Mouse (Mus musculus) kidney, embryonic 14.5 days (tissue): Measurements from ENCODE around the gene Bnip1. TPM values are rescaled to one million over a fixed set of nuclear protein-coding genes. Genes with fewer than 3 reads are reported as not detected.

Experiments
- ATAC-seq: fragments of 200-750 bp; cut with Nextera tagmentation; 2 replicates; pipeline ENCODE4 v1.8.0; 2017; ENCODE audit warnings: moderate number of reproducible peaks, mild to moderate bottlenecking, moderate TSS enrichment, moderate library complexity; ENCODE audit not compliant: low FRiP score, low TSS enrichment
- H3K27ac ChIP-seq: fragments of 300-500 bp; sonication (generic); 2 replicates; pipeline ENCODE4 v1.5.1; 2014; ENCODE audit warnings: low read depth, mild to moderate bottlenecking, low read length, moderate library complexity, mixed read lengths
- H3K27me3 ChIP-seq: fragments of 300-500 bp; sonication (generic); 2 replicates; pipeline ENCODE4 v1.6.1; 2014; ENCODE audit warnings: mild to moderate bottlenecking, low read length; ENCODE audit not compliant: control insufficient read depth, insufficient read depth
- H3K36me3 ChIP-seq: fragments of 300-500 bp; sonication (generic); 2 replicates; pipeline ENCODE4 v1.6.1; 2014; ENCODE audit warnings: low read length, mixed read lengths; ENCODE audit not compliant: control insufficient read depth, insufficient read depth
- H3K4me1 ChIP-seq: fragments of 300-500 bp; sonication (generic); 2 replicates; pipeline ENCODE4 v1.6.1; 2014; ENCODE audit warnings: low read length, mixed read lengths; ENCODE audit not compliant: control insufficient read depth, insufficient read depth
- H3K4me2 ChIP-seq: fragments of 300-500 bp; sonication (generic); replicated peaks from 2 replicates; pipeline ENCODE4 v1.6.1; 2014; ENCODE audit warnings: low read depth, mild to moderate bottlenecking, low read length
- H3K4me3 ChIP-seq: fragments of 300-500 bp; sonication (generic); 2 replicates; pipeline ENCODE4 v1.5.1; 2014; ENCODE audit warnings: mild to moderate bottlenecking, low read length
- H3K9ac ChIP-seq: fragments of 300-500 bp; sonication (generic); 2 replicates; pipeline ENCODE4 v1.6.1; 2014; ENCODE audit warnings: low read depth, mild to moderate bottlenecking, low read length, moderate library complexity
- H3K9me3 ChIP-seq: fragments of 300-500 bp; sonication (generic); 2 replicates; pipeline ENCODE4 v1.6.1; 2016; ENCODE audit warnings: low read length; ENCODE audit not compliant: control insufficient read depth
- WGBS: fragments of 180-500 bp; shearing (Covaris S2); extraction: QIAGEN DNeasy Blood & Tissue Kit; methylation state at CpG from one replicate; pipeline ENCODE4 v1.1.7; 2014; 5-methylcytosine and 5-hydroxymethylcytosine counted together
- polyA plus RNA-seq: library from polyadenylated mRNA; unstranded; fragments of >200 nt; fragmentation: Nextera tagmentation; extraction: Ambion mirVana; gene quantifications from 2 replicates; pipeline ENCODE4 v1.2.1, GENCODE M21; 2014

Bnip1 gene
- polyA plus RNA-seq, 1 experiment from 2014 or later = 50.4 TPM

DNA sequence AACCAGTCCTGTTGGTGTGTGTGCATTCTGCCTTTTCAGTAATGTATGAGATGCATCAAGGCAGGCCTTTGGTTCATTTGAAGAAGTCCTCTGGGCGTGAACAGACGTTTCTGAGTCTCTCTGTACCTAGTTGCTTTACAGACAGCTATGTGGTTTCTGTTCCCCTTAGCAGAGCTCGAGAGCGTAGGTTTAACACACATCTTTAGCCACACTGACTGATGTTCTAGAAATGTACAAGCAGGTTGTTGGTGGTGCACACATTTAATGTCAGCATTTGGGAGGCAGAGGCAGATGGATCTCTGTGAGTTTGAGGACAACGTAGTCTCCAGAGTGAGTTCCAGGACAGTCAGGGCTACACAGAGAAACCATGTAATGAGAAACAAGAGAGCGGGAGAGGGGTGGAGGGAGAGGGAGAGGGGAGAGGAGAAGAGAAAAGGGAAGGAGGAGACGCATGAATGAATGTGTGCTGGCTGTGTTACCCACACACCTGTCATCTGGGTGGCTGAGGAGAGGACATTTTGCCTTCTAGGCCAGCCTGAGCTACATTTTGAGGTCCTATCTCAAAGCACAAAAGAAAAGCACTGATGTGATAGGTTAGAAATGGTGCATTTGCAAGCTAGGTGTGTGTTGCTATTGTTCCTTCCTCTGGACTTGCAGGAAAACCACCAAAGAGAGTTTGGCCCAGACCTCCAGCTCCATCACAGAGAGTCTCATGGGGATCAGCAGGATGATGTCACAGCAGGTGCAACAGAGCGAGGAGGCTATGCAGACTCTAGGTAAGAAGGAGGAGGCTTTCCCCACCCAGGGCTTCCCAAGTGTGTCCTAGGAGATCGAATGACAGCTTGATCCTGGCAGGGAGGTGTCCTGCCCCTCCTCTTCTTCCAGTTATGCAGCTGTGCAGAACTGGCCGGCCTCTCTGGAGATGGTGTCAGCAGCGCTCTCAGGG is 9.7 kb downstream of the Bnip1 start:
- H3K9ac ChIP-seq = no peak overlapping the region
- H3K4me1 ChIP-seq = no peaks in the 10 kb centered on the region
- 0 out of 2 replicates have a peak, but pooled peaks have one; percentile 55 for ATAC-seq
- 78% methylated on average over 11 of the region's 11 CpGs for WGBS
- H3K9me3 ChIP-seq = no peaks in the 10 kb centered on the region
- H3K4me2 ChIP-seq = no peak overlapping the region
- no peaks in the 10 kb centered on the region for H3K27me3 ChIP-seq
- no peak overlapping the region for H3K4me3 ChIP-seq
- H3K27ac ChIP-seq = no peak overlapping the region
- peaks cover 64% of the 10 kb centered on the region for H3K36me3 ChIP-seq

DNA sequence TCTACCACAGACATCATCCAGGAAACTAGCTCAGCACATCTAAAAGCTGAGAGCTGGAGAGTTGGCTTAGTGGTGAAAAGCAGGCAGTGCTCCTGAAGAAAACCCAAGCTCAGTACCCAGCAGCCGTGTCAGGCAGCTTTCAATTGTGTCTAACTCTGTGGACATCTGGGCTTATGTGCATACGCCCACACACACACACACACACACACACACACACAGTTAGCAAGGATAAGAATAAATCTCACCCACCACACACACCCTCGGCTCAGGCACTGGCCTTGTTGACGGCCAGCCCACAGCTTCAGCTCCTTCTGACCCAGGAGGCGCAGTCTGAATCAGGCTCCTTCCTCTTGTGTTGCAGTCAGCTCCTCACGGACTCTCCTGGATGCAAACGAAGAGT is 10.7 kb downstream of the Bnip1 start:
- H3K4me1 ChIP-seq = no peaks in the 10 kb centered on the region
- no peaks in the 10 kb centered on the region for H3K9me3 ChIP-seq
- no peaks in the 10 kb centered on the region for H3K27me3 ChIP-seq
- H3K4me2 ChIP-seq = no peak overlapping the region
- no peak overlapping the region for H3K9ac ChIP-seq
- H3K36me3 ChIP-seq = peaks cover 61% of the 10 kb centered on the region
- WGBS = 77% methylated on average over 7 of the region's 7 CpGs
- ATAC-seq = no peak
- no peak overlapping the region for H3K4me3 ChIP-seq
- no peak overlapping the region for H3K27ac ChIP-seq

DNA sequence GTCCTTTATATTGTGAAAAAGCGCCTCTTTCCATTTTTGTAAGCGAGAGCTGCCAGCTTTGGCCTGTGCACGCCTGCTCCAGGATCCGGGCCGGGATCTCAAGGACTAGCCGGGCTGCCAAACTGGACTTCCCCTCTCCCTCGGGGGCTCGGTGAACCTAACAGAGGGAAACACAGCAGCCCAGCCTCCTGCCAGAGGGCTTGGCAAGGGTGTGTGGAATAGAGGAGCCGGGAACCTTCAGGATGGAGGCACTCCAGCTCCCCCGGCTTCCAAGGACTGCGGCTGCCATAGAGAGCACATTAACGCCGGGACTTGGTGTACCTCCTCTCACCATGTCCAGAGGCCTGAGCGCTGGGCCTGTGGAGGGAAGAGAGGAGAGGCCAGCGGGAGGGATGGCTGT is 11.2 kb downstream of the Bnip1 start:
- H3K9ac ChIP-seq = no peak overlapping the region
- H3K4me2 ChIP-seq = no peak overlapping the region
- no peaks in the 10 kb centered on the region for H3K9me3 ChIP-seq
- WGBS = 89% methylated on average over 15 of the region's 15 CpGs
- no peaks in the 10 kb centered on the region for H3K4me1 ChIP-seq
- H3K27ac ChIP-seq = no peak overlapping the region
- ATAC-seq = no peak
- no peak overlapping the region for H3K4me3 ChIP-seq
- no peaks in the 10 kb centered on the region for H3K27me3 ChIP-seq
- peaks cover 56% of the 10 kb centered on the region for H3K36me3 ChIP-seq

DNA sequence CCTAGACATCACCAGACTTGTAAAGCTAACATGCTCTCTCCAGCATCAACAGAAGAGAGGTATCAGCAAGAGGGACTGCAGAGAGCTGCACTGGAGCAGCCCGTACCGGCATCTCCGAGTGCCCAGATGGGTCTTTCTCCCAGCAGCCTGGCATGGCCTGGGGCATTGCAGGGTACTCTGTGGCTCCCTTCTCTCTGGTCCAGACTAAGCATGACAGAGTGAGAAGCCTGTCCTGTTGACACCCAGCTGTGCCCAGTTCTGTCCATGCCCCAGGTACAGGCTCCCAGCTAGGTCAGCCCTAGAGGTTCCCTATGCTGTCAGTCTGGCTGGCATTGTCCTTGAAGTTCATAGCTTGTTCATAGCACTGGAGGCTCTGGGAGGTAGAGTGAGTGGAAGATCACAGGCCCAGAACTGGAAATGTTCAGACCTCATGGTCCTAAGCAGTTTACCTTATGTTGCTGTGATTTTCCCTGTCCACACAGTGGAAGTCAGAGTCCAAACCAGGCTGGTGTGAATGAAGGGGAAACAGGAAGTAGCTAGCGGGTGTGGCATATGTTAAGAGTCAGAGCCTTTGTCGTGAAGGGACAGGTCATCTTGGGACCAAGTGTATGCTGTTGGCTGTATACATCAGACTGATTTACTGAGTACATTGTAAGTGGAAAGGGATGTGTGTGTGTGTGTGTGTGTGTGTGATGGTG is 12.4 kb downstream of the Bnip1 start:
- Histone ChIP-seq H3K4me3 (no peak overlapping the region), H3K27ac (no peak overlapping the region), H3K4me1 (no peaks in the 10 kb centered on the region), H3K9ac (no peak overlapping the region), H3K4me2 (no peak overlapping the region), H3K36me3 (peaks cover 50% of the 10 kb centered on the region), H3K9me3 (no peaks in the 10 kb centered on the region), H3K27me3 (no peaks in the 10 kb centered on the region)
- WGBS = 82% methylated on average over 5 of the region's 5 CpGs
- ATAC-seq = no peak

DNA sequence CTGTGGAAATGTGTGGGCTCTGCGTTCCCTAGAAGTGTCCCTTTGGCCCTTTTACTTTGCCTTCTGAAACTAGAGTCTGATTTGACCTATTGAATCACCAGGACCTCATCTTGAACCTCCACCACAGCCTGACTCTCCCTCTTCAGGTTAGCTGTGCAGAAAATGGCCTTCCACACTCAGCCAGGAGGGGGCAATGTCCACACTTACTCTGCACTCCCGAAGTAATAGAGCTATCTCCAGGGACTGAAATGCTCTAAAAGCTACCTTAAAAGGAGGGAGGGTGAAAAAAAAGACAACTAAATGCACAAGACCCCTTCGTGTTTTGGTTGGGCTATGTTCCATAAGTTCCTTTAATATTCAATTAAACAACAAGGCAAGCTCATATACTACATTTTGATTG is 13.9 kb downstream of the Bnip1 start:
- Histone ChIP-seq H3K9ac (no peak overlapping the region), H3K4me3 (no peak overlapping the region), H3K27me3 (no peaks in the 10 kb centered on the region), H3K27ac (no peak overlapping the region), H3K36me3 (peaks cover 36% of the 10 kb centered on the region), H3K9me3 (no peaks in the 10 kb centered on the region), H3K4me1 (no peaks in the 10 kb centered on the region), H3K4me2 (no peak overlapping the region)
- WGBS = 15% methylated on average over 3 of the region's 3 CpGs
- no peak for ATAC-seq

DNA sequence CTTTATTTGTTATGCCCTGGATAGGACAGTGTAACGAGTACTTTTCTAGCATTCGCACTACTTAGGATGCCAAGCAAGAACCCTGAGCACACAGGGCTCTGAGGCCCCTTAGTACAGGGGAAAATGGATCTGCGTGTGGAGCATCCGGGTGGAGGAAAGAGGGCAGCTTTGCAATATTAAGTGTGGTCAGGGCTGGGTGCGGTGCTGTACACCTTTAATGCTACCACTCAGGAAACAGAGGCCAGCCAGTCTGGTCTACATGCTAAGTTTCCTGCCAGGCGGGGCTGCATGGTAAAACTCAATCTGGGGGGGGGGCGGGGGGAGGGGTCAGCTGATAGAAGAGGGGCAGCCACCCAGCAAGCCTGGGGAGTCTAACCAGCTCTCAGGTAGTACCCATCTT is 14.5 kb downstream of the Bnip1 start:
- Histone ChIP-seq H3K9ac (no peak overlapping the region), H3K27ac (no peak overlapping the region), H3K36me3 (peaks cover 30% of the 10 kb centered on the region), H3K27me3 (no peaks in the 10 kb centered on the region), H3K4me1 (no peaks in the 10 kb centered on the region), H3K9me3 (no peaks in the 10 kb centered on the region), H3K4me3 (no peak overlapping the region), H3K4me2 (no peak overlapping the region)
- ATAC-seq = no peak
- WGBS = 73% methylated on average over 7 of the region's 7 CpGs

DNA sequence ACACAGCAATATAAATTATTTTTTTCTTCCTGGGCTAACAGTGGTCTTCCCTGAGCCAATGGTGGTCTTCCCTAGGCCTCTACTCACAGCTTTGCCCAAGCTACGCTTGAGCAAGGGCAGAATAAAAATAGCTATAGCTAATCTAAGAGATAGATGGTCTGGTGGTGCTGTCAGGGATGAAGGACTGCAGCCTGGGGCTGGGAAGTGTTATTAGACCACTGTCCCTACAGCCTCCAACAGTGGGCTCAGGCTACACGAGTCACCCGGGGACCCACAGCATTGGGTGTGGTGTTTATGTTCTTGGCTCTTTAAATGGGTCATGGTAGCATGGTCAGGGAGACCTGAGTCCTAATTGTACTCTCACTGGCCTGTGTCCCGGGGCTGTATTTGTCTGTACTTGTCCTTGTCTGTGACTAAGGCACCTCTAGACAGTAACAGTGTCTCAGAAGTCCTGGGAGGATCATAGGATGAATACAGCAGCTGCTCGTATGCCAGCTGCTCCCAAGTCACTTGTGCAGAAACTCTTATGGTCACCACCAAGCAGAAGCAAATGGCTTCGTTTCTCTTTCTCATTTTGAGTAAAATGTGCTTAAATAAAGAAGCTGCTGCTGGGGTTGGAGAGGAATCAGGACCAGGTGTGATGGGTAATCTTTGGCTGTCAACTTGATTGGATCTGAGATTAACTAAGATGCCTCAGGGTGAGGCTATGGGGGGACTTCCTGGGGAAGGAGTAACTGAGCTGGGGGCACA is 16.7 kb downstream of the Bnip1 start:
- WGBS = 73% methylated on average over 6 of the region's 6 CpGs
- no peak for ATAC-seq
- H3K4me3 ChIP-seq = no peak overlapping the region
- H3K9ac ChIP-seq = no peak overlapping the region
- no peak overlapping the region for H3K4me2 ChIP-seq
- H3K27ac ChIP-seq = no peak overlapping the region
- peaks cover 9% of the 10 kb centered on the region for H3K36me3 ChIP-seq
- no peaks in the 10 kb centered on the region for H3K9me3 ChIP-seq
- H3K4me1 ChIP-seq = no peaks in the 10 kb centered on the region
- no peaks in the 10 kb centered on the region for H3K27me3 ChIP-seq

DNA sequence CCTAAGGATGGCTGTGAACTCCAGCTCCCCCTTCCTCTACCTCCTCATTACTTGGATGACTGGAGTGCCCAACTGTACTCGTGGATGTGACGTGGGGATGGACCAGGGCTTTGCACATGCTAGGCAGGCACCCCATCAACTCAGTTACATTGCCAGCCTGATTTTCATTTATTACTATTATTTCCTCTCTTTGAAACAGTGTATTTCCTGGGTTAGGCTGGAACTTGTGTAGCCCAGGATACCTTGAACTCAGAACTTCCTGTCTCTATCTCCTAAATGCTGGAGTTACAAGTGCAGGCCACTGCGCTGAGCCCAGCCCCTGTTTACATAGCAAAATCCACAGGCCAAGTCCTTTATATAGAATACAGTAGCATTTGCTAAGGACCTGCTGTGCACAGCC is 22.0 kb downstream of the Bnip1 start:
- no peak overlapping the region for H3K9ac ChIP-seq
- H3K9me3 ChIP-seq = no peaks in the 10 kb centered on the region
- H3K4me2 ChIP-seq = no peak overlapping the region
- no peaks in the 10 kb centered on the region for H3K4me1 ChIP-seq
- H3K36me3 ChIP-seq = no peaks in the 10 kb centered on the region
- no peak overlapping the region for H3K27ac ChIP-seq
- ATAC-seq = no peak
- no peaks in the 10 kb centered on the region for H3K27me3 ChIP-seq
- H3K4me3 ChIP-seq = no peak overlapping the region
- 83% methylated on average over 3 of the region's 3 CpGs for WGBS
